Mouse (Mus musculus) bone marrow, adult 2 months (tissue): Measurements from ENCODE around the gene Tmc2.

Experiments used
- CTCF ChIP-seq: fragments of 200-500 bp; IDR thresholded peaks from 2 replicates; pipeline ENCODE4 v1.5.1; 2011; ENCODE audit warnings: low read length, control low read depth; ENCODE audit not compliant: control insufficient read depth, insufficient read depth
- POLR2A ChIP-seq: fragments of 200-500 bp; IDR thresholded peaks from 2 replicates; pipeline ENCODE4 v1.6.1; 2011; ENCODE audit warnings: low read depth, mild to moderate bottlenecking, control low read depth, low read length, borderline replicate concordance; ENCODE audit not compliant: control insufficient read depth

DNA sequence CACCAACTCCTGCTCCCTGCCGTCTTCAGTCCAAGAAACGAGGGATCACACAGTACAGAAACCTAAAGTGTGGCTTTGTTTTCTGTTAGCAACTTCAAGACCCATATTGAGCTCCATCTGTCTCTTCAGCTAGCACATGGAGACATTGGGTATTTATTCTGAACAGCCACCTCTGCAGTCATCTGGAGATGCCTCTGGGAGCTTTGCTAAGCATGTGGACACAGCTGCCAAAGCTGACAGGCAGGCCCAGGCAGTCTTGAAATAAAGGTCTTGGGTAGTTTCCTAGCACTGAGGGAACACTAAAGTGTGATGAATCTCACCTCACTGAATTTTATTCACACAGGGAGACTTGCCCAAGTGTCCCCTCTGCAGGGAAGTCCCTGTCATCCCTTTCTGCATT lies 16.6 kb downstream of the Tmc2 start:
- TF ChIP-seq CTCF (no peak), POLR2A (no peak)
